Mouse (Mus musculus): ENCODE measurements around the gene Gm37240.

Gm37240 gene

GRCm38 (mm10) chr3:84749222-84749621 lies 1138.1 kb downstream of the Gm37240 start:
- DNase-seq (ENCODE audit: low spot score) = no peak

- DNase-seq (ENCODE audit: low spot score) = no peak
Measured at GRCm38 (mm10) chr3:84748139-84748538, 1139.2 kb downstream of the Gm37240 start.

- no peak for DNase-seq (ENCODE audit: low spot score)
Measured at GRCm38 (mm10) chr3:84745537-84746189, 1141.7 kb downstream of the Gm37240 start.

- no peak for DNase-seq (ENCODE audit: low spot score)
Measured at GRCm38 (mm10) chr3:84744707-84745106, 1142.6 kb downstream of the Gm37240 start.

GRCm38 (mm10) chr3:84740050-84740596 lies 1147.2 kb downstream of the Gm37240 start:
- DNase-seq (ENCODE audit: low spot score) = no peak

- DNase-seq (ENCODE audit: low spot score) = no peak
Measured at GRCm38 (mm10) chr3:84737137-84737536, 1150.2 kb downstream of the Gm37240 start.

- DNase-seq (ENCODE audit: low spot score) = peak; percentile 58
Measured at GRCm38 (mm10) chr3:84735716-84736115, 1151.6 kb downstream of the Gm37240 start.

GRCm38 (mm10) chr3:84732516-84732915 lies 1154.8 kb downstream of the Gm37240 start:
- no peak for DNase-seq (ENCODE audit: low spot score)

- peak; percentile 49 for DNase-seq (ENCODE audit: low spot score)
Measured at GRCm38 (mm10) chr3:84732016-84732502, 1155.3 kb downstream of the Gm37240 start.

GRCm38 (mm10) chr3:84731403-84732015 lies 1155.8 kb downstream of the Gm37240 start:
- DNase-seq (ENCODE audit: low spot score) = no peak

GRCm38 (mm10) chr3:84731003-84731402 lies 1156.3 kb downstream of the Gm37240 start:
- no peak for DNase-seq (ENCODE audit: low spot score)

- DNase-seq (ENCODE audit: low spot score) = no peak
Measured at GRCm38 (mm10) chr3:84729806-84730205, 1157.5 kb downstream of the Gm37240 start.

GRCm38 (mm10) chr3:84723996-84724395 lies 1163.3 kb downstream of the Gm37240 start:
- DNase-seq (ENCODE audit: low spot score) = no peak

- no peak for DNase-seq (ENCODE audit: low spot score)
Measured at GRCm38 (mm10) chr3:84722680-84723079, 1164.6 kb downstream of the Gm37240 start.

- DNase-seq (ENCODE audit: low spot score) = no peak
Measured at GRCm38 (mm10) chr3:84715073-84715768, 1172.1 kb downstream of the Gm37240 start.

GRCm38 (mm10) chr3:84712941-84713340 lies 1174.4 kb downstream of the Gm37240 start:
- DNase-seq (ENCODE audit: low spot score) = no peak

- no peak for DNase-seq (ENCODE audit: low spot score)
Measured at GRCm38 (mm10) chr3:84710723-84711122, 1176.6 kb downstream of the Gm37240 start.

GRCm38 (mm10) chr3:84709967-84710366 lies 1177.4 kb downstream of the Gm37240 start:
- no peak for DNase-seq (ENCODE audit: low spot score)

GRCm38 (mm10) chr3:84709100-84709499 lies 1178.2 kb downstream of the Gm37240 start:
- no peak for DNase-seq (ENCODE audit: low spot score)

GRCm38 (mm10) chr3:84708469-84708868 lies 1178.8 kb downstream of the Gm37240 start:
- no peak for DNase-seq (ENCODE audit: low spot score)

- no peak for DNase-seq (ENCODE audit: low spot score)
Measured at GRCm38 (mm10) chr3:84705224-84705623, 1182.1 kb downstream of the Gm37240 start.

- DNase-seq (ENCODE audit: low spot score) = peak; percentile 17
Measured at GRCm38 (mm10) chr3:84703083-84703810, 1184.1 kb downstream of the Gm37240 start.

Data from retina, embryonic 14.5 days (tissue).